Mouse (Mus musculus) layer of hippocampus, postnatal 10 days (tissue): Measurements from ENCODE around the gene Rbp3. TPM values are rescaled to one million over a fixed set of nuclear protein-coding genes. Genes with fewer than 3 reads are reported as not detected.

Experiments
- DNase-seq, 2 experiments: peaks; one replicate each; pipeline ENCODE4 v3.0.0; 2021; ENCODE audit warnings: low spot score in 2 of 2
- long read RNA-seq: library from polyadenylated mRNA; stranded (forward); transcript quantifications from one replicate; pipeline ENCODE4 v2.0.0, GENCODE M21; 2023
- total RNA-seq, 2 experiments: library from RNA; stranded (reverse); gene quantifications; 2 replicates each; pipeline ENCODE4 v1.2.3; 2021

Rbp3 gene
- not detected for total RNA-seq
- long read RNA-seq, partial matches to known transcripts: 1 of 1 reads
- long read RNA-seq, other reads (novel, unspliced or antisense): 0 of 1 reads

DNA sequence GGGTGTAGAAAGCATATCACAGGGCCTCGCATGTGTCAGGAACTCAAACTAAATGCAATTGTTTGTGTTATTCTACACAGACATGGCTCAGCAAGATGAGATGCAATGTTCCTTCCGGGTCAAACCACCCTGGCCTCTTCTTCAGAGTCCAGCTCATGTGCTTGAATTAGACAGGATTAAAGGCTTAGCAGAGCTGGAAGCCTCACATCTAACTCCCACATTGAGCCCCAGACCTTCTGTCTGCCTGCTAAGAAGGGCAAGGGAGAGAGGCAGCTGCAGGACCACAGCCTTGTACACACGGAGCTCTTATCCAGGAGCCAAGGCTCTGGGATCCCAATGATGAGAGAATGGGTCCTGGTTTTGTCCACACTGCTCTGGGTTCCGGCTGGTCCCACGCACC lies at the start of gene Rbp3:
Gene Rbp3, plus strand, starts transcription at position 243 of the 400 bp plus-strand sequence.
- DNase-seq: no peak

DNA sequence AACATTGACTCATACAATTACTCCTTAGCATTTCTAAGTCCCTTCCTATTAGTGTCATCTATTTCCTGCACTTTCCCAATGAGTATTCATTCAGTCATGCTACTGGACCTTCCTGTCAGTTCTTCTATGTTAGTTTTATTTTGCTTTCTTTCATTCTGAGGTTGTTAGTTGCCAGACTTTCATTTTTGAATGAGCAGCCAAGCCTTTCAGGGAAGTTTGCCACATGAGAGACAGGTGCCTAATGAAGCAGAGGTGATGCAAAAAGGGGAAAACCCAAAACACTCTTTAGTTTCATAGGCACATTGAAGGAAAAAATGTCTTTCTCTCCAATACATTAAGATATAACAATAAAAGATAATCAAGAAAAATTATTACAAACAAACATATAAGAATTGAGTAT lies 49.0 kb upstream of the Rbp3 start:
- DNase-seq: no peak

DNA sequence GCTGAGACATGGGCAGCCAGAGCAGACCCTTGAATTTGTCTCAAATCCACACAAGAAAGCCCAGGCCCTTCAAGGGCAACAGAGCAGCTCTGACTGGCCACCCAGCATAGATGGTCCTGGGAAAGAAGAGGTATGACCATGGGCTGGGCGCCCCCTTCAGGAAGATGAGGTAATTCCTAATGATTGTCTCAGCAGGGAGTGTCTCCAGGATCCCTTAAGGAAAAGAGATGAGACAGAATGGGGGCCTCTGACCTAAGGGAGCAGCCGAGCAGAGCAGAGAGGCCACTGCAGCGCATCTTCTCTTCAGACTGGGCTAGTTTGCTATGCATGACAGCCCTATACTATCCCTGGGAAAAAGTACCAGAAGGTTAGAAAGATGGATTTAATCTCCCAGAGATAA lies 40.1 kb upstream of the Rbp3 start:
- peak in 1 of 2 experiments; percentile 70 for DNase-seq

DNA sequence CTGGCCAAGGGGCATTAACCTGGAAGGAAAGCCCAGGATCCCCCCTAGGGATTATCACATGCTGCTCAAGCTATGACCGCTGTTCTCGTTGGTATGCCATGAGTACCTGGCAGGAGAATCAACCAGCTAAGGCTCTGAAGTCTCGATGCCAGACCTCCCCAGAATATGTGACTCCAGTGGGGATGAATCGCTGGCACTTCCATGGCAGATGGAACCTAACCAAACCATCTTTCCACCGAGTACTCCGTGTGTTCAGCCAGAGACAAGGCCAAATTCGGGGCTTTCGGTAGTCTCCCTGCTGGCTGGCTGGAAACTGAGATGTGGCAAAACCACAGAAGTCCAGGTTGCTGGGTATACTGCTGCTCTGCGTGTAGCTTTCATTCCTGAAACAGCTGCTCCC lies 39.6 kb upstream of the Rbp3 start:
- no peak for DNase-seq

DNA sequence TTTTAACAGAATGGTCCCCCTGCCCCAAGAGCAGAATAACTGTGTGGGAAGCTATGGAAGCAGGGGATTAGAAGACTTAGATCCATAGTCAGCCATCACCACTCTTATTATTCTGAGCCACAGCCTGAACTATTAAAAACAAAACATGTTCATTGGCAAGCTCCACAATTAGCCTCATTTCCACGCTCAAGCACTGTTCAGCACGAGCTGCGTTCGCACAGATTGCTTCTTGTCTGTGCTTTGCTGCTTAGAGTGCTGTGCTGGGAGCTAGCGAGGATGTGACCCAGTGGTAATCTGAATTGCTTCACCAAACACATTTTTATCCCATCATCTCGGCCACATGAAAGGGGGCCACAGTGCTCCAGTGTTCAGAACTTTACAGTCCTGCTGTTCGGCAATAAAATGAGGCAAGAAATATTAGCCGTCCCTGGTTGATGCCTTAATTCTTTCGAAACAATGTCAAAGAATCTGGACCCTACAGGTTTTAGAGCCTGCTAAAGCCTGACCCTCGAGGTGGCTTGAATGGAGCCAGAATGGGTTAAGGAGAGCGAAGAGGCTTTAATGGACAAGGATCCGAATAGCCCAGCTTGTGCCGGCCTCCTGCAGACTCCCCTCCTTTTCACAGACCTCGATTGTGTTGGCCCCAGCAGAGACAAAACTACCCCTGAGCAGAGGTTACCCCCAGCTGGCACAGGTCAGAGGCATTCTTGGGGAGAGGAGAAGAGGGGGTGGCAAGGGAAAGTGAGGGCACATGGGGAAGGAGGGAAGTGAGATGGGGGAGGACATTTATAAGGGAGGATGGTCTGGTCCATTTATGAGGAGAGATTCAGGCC lies 32.9 kb upstream of the Rbp3 start:
- peak in 1 of 2 experiments; percentile 48 for DNase-seq

DNA sequence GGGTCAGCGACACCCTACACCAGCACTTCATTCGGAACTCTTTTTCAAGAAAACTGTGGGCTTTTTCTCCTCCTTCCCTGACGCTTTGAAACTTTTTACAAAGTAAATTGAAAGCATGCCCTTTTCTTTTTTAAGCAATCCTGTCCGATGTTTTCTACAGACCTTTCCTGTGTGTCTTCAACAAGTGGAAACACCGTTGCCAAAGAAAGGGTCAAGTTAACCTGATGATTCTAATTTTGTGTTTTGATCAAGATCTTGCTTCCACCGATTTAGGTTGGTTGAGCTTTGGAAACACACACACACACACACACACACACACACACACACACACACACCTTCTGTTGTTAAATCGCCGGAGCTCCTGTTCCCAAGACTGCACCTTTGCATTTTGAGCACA lies 31.0 kb upstream of the Rbp3 start:
- no peak for DNase-seq

DNA sequence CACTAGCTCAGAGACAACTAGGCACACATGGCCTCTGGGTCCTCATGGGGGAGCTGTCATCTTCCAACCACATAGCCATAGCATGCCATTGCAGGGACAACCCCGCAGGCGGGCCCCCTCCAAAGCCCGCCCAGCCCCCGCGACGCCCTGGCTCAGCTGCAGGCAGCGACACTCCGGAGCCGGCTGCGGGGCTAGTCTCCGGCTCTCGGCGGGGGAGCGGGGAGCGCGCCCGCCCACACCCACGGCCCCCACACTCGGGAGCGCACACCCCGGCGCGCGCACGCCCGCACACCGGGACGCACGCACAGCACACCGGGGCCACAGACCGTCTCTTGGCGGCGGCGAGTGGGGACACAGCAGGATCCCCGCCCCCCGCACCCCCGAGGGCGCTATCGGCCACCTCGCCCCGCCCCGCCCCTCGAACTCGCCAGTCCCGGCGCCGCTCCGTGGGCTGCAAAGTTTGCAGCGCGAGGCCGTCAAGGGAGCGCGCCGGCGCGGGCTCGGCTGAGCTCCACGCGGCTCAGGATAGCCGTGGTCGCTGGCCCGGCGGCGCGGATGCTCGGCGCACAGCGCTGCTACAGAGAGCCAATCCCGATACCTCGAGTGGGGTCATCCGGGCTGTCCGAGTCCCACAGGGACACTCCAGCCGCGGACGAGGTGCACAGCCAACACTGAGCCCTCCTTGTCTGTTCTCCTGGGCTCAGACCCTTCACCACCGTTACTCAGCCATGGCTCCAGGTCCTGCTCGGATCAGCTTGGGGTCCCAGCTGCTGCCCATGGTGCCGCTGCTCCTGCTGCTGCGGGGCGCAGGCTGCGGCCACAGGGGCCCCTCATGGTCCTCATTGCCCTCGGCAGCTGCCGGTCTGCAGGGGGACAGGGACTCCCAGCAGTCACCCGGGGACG lies 30.4 kb upstream of the Rbp3 start, which contains the start of gene Gdf10:
Gene Gdf10, plus strand, starts transcription at position 420 of the 903 bp plus-strand sequence.
- DNase-seq: peak; percentile 48 to 65

DNA sequence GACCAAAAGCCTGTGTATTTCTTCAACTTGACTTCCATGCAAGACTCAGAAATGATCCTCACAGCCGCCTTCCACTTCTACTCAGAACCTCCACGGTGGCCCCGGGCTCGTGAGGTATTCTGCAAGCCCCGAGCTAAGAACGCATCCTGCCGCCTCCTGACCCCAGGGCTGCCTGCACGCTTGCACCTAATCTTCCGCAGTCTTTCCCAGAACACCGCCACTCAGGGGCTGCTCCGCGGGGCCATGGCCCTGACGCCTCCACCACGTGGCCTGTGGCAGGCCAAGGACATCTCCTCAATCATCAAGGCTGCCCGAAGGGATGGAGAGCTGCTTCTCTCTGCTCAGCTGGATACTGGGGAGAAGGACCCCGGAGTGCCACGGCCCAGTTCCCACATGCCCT lies 21.9 kb upstream of the Rbp3 start:
- no peak for DNase-seq

DNA sequence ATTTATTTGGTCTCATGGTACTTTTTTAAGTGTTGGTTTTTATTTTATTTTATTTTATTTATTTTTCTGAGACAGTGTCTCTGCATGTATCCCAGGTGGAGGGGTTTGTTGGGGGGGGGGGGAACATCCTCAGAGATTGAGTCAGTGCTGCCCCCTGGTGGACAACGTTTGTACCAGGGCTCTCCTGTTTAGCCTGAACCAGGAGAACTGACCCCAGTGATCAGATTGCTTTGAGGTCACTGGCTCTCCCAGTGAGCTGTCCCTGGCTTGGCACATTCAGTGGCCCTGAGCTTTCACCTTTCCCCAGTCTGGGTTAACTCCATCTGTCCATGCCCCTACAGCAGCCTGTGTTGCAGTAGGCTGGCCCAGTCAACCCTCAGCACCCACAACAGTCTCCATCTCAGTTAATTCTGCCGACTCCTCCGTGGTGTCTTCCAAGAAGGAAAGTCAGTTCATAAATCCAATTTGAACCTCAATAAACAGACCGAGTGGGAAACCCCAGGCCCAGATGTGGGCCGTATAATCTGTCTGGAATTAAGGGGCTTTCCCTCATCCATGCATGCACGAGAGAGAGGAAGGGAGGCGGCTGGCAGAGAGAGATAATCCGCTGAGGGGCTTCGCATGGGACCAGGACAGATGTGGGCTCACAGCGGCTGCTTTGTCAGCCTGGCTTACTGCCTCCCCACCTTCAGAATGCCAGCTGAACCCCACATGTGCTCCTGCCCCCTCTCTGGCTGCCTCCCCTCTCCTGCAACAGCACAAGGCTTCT lies 20.7 kb upstream of the Rbp3 start:
- peak; percentile 74 to 79 for DNase-seq

DNA sequence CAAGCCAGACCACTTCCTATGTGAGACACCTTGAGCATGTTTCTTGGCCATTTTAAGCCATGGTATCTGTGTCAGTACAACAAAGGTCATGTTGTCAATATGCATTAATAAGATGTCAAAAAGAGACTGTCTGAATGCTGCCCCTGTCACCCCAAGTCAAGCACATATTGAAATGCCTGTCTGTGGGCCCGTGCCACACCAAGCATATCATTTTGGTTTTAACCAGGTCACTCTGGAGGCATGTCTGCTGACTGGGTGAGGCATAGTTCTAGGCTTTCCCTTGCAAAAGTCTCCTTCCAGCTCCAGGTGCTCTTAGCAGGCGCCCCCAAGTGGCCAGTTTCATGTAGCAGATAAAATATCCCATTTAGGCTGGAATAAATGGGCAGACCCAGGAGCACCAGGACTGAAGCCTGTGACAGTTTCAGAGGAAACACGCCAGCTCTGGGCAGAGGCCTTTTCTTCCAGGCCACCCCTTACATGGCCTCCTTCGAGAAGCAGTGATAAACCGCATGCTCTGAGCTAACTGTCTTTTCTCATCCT lies 20.0 kb upstream of the Rbp3 start:
- DNase-seq: peak; percentile 76 to 82

DNA sequence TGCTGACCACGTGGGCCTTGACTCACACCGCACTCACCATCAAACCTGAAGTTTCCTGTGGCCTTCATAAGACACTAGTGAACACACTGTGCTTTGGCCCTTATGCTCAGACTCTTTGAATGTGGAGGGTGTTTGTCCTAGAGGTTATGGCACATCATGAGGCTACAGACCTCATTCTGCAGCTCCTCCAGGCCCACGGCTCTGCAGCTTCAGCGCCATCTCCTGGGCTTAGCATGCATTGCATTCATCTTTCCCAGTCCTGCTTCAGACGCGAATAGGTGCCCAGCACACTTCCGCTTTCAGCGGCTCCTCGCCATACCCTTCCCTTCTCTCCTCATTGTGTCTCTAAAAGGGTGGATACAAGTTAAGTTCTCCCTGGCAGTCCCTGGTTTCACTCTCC lies 14.7 kb upstream of the Rbp3 start:
- DNase-seq: peak; percentile 86 to 88

DNA sequence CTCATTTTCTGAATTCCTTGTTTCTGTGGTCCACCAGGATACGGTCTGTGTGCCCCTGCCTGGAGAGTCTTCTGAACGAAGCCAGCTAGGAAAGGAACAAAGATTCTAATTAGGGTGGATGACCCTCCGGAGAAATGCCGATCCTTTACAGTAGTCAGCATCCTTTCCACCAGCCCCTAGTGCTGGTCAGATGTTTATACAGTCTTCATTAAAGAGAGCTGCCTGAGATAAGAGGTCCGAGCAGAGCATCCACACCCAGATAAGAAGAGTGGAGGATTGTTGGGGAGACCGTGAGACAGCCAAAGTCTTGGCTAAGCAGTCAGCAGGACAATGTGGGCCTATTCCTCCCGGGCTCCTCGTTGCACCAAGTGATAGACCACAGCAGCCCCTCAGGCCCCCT lies 13.1 kb upstream of the Rbp3 start, which contains the start of gene Gdf2:
Gene Gdf2, plus strand, starts transcription at position 301 of the 400 bp plus-strand sequence.
- DNase-seq: no peak

DNA sequence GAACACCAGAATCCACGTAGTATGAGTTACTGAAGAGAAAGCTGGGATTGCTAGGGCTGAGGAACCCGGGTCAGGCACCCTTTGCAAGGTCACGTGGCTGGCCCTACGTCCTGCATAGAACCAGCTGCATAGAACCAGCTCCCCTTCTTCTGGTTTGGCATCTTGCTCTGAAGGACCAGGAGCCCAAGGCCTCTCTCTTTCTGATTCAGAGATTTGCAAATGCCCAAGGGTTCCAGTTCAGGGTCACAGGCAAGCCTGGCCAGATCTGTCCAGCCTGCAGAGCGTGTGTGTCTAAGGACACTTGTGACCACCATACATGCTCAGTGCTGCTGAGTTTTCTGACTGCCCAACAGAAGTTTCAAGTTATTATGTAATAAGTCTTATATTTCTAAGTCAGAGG lies 11.6 kb upstream of the Rbp3 start:
- no peak for DNase-seq

DNA sequence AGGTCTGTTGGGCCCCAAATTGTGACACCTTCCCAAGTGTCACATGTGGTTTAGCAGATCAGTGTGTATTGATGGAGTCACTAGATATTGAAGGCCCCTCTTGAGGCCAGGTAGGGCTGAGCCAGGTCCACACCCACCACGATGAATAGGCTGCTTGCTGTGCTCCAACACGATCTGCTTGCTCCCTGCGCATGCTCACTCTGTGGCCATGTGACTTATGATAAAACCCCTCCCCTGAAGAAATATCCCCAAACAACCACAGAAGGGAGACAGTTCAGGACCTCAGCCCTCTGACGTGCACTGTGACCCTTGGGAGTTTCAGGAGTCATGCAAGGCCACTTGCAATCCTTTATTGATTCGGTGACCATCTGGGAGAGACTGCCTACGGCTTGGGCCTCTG lies 7.7 kb upstream of the Rbp3 start:
- DNase-seq: no peak

DNA sequence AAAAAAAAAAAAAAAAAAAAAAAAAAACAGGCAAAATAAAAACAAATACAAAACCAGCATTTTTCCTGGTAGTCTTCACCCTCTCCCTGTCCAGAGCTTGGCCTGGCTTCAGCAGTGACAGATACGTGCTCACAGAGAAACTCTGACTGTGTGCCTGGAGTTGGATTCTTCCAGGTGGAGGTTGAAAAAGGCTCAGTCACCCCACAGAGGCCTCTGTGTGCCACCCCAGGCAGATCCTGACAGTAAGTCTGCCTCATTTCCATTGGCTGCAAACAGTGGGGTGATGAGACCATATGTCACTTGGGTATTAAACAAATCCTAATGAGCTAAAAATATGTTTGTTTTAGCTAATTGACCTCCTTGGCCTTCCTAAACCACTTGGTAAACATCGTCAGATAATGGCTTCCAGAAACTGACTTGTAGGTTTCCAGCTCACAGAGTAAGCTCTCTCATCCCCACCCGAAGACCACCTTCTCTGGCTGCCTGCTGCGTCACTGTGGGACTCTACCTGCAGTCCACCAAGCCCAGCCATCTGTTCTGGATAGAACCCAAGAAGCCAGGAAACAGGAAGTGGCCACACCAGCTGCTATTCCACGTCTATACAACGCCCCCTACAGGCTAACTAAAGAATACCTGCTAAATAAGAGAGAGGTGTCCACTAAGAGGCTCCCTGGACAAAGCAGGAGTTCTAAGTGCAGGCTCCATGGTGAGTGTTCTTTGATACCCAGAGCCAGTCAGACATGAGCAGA lies 1.4 kb upstream of the Rbp3 start:
- no peak for DNase-seq

DNA sequence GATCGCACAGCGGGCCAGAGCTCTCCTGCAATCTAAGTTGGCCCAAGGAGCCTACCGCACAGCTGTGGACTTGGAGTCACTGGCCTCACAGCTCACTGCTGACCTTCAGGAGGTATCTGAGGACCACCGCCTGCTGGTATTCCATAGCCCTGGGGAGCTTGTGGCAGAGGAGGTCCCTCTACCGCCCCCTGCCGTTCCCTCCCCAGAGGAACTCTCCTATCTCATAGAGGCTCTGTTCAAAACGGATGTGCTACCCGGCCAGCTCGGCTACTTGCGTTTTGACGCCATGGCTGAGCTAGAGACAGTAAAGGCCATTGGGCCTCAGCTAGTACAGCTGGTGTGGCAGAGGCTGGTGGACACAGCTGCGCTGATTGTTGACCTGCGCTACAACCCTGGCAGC lies 2.3 kb downstream of the Rbp3 start:
- DNase-seq: no peak

DNA sequence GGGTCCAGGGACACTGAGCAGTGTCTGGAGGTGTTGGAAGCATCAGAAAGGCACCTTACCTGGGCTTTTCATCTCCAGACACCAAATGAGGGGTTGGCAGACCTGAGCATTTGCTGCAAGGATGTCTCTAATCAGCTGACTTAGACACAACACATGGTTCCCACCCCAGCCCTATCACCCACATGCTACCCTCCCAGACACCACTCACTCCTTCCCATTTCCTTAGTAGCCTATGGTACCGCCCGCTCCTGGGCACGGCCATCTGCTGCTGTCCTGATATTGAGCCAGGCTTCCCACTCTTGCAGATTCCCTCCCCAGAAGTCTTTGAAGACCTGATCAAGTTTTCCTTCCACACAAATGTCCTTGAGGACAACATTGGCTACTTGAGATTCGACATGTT lies 4.4 kb downstream of the Rbp3 start:
- DNase-seq: no peak

DNA sequence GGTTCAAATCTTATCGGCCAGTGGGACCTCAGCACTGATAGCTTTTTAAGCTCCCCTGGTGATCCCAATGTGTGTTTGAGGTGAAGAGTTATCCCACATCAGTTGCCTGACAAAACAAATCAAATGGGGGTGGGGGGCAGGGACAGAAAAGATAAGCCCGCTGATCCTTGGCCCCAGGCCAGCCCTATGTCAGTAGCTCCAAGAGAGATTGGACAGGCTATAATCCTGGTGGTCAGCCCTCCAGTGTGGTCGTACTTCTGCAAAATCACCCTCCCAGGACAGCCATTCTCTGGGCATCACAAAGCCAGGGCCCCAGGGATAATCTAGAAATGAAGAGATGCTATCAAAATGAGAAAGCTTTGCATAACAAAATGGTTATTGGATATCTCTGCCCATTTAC lies 5.0 kb downstream of the Rbp3 start:
- no peak for DNase-seq

DNA sequence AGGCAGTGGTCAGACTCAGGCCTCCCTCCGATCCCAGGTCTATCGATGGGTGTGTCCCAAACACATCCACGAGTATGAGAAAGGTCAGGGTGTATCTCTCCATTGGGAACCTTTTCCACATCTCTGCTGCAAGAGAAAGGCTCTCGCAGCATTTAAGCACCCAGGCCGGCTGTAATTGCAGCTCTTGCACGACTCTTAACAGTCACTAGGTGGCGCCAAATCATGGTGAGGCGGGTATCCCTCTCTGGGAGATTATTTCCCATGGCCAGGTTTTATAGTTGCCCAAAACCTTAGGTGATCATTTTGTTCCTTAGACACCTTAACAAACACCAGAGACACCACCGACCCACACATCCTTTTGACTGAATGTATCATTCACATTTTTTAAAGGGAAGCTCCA lies 5.5 kb downstream of the Rbp3 start:
- DNase-seq: peak; percentile 67 to 75

DNA sequence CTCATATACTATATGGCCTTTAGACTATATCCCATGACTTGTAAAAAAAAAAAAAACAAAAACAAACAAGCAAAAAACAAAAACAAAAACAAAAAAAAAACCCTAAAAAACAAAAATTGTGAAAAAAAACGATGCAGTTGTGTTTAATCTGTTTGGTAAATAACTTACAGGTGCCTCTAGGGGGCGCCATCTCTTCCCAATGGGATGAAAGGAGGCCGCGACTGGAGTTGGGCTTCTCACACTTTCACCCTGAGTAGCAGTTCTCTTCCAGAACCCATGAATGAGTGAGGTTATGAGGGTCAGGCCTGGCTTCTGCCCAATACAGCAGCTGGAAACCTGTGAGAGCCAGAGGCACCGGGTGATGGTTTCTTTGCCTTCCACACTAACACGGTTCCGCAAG lies 11.9 kb downstream of the Rbp3 start:
- DNase-seq: no peak
